Mouse (Mus musculus) liver, embryonic 13.5 days (tissue): ENCODE data around the gene Gm15517. TPM values are rescaled to one million over a fixed set of nuclear protein-coding genes. Genes with fewer than 3 reads are reported as not detected.

Experiments used
- ATAC-seq: fragments of 200-750 bp; cut with Nextera tagmentation; 2 replicates; pipeline ENCODE4 v1.8.0; 2017; ENCODE audit warnings: low read depth, mild to moderate bottlenecking, moderate number of reproducible peaks, moderate library complexity
- DNase-seq: peaks from one replicate; pipeline ENCODE4 v3.0.0; 2022
- H3K27ac ChIP-seq: fragments of 300-500 bp; sonication (generic); 2 replicates; pipeline ENCODE4 v1.5.1; 2015; ENCODE audit warnings: moderate library complexity, mild to moderate bottlenecking, inconsistent platforms
- H3K27me3 ChIP-seq: fragments of 300-500 bp; sonication (generic); 2 replicates; pipeline ENCODE4 v1.6.1; 2015; ENCODE audit warnings: mild to moderate bottlenecking, inconsistent platforms
- H3K36me3 ChIP-seq: fragments of 300-500 bp; sonication (generic); 2 replicates; pipeline ENCODE4 v1.6.1; 2015; ENCODE audit warnings: mild to moderate bottlenecking, inconsistent platforms
- H3K4me1 ChIP-seq: fragments of 300-500 bp; sonication (generic); replicated peaks from 2 replicates; pipeline ENCODE4 v1.6.1; 2015; ENCODE audit warnings: inconsistent platforms
- H3K4me2 ChIP-seq: fragments of 300-500 bp; sonication (generic); 2 replicates; pipeline ENCODE4 v1.6.1; 2015; ENCODE audit warnings: inconsistent platforms, mild to moderate bottlenecking, moderate library complexity
- H3K4me3 ChIP-seq: fragments of 300-500 bp; sonication (generic); replicated peaks from 2 replicates; pipeline ENCODE4 v1.5.1; 2015; ENCODE audit warnings: mild to moderate bottlenecking, inconsistent platforms
- H3K9ac ChIP-seq: fragments of 300-500 bp; sonication (generic); 2 replicates; pipeline ENCODE4 v1.6.1; 2015; ENCODE audit warnings: mild to moderate bottlenecking, inconsistent platforms
- H3K9me3 ChIP-seq: fragments of 300-500 bp; sonication (generic); replicated peaks from 2 replicates; pipeline ENCODE4 v1.6.1; 2016; ENCODE audit warnings: inconsistent platforms
- WGBS: fragments of 180-500 bp; shearing (Covaris S2); methylation state at CpG from one replicate; pipeline ENCODE4 v1.1.7; 2015; ENCODE audit not compliant: insufficient replicate concordance; 5-methylcytosine and 5-hydroxymethylcytosine counted together
- polyA plus RNA-seq: library from polyadenylated mRNA; unstranded; fragments of >200 nt; fragmentation: Nextera tagmentation; extraction: Ambion mirVana; gene quantifications from 2 replicates; pipeline ENCODE4 v1.2.1, GENCODE M21; 2015

Gene Gm15517
- polyA plus RNA-seq, 1 experiment from 2014 or later = not detected

- Histone ChIP-seq H3K27me3 (peaks cover 39% of the 10 kb centered on the region), H3K4me2 (no peak overlapping the region), H3K9me3 (no peaks in the 10 kb centered on the region), H3K9ac (no peak overlapping the region), H3K4me1 (no peaks in the 10 kb centered on the region), H3K36me3 (no peaks in the 10 kb centered on the region), H3K27ac (no peak overlapping the region), H3K4me3 (no peak overlapping the region)
- no peak for ATAC-seq
- WGBS = 56% methylated on average over 2 of the region's 2 CpGs
- no peak for DNase-seq
Measured at GRCm38 (mm10) chr7:44271309-44271708, 10.1 kb downstream of the Gm15517 start.

- Histone ChIP-seq H3K4me3 (no peak overlapping the region), H3K27me3 (peaks cover 32% of the 10 kb centered on the region), H3K9me3 (no peaks in the 10 kb centered on the region), H3K4me2 (no peak overlapping the region), H3K36me3 (no peaks in the 10 kb centered on the region), H3K9ac (no peak overlapping the region), H3K27ac (no peak overlapping the region), H3K4me1 (no peaks in the 10 kb centered on the region)
- WGBS = 60% methylated on average over 7 of the region's 7 CpGs
- ATAC-seq (no peak), DNase-seq (no peak)
Measured at GRCm38 (mm10) chr7:44272546-44272945, 11.3 kb downstream of the Gm15517 start.

GRCm38 (mm10) chr7:44273446-44273845, 12.2 kb downstream of the Gm15517 start:
- H3K36me3 ChIP-seq = no peaks in the 10 kb centered on the region
- H3K27ac ChIP-seq = no peak overlapping the region
- no peak overlapping the region for H3K4me3 ChIP-seq
- H3K9me3 ChIP-seq = no peaks in the 10 kb centered on the region
- WGBS = 48% methylated on average over 7 of the region's 7 CpGs
- H3K9ac ChIP-seq = no peak overlapping the region
- ATAC-seq (no peak), DNase-seq (no peak)
- H3K4me1 ChIP-seq = no peaks in the 10 kb centered on the region
- no peak overlapping the region for H3K4me2 ChIP-seq
- peaks cover 23% of the 10 kb centered on the region for H3K27me3 ChIP-seq

GRCm38 (mm10) chr7:44274096-44274495, 12.8 kb downstream of the Gm15517 start:
- DNase-seq (no peak), ATAC-seq (no peak)
- no peaks in the 10 kb centered on the region for H3K36me3 ChIP-seq
- no peaks in the 10 kb centered on the region for H3K4me1 ChIP-seq
- WGBS = 28% methylated on average over 11 of the region's 11 CpGs
- H3K27me3 ChIP-seq = peaks cover 20% of the 10 kb centered on the region
- no peak overlapping the region for H3K9ac ChIP-seq
- no peak overlapping the region for H3K4me3 ChIP-seq
- H3K9me3 ChIP-seq = no peaks in the 10 kb centered on the region
- H3K27ac ChIP-seq = no peak overlapping the region
- H3K4me2 ChIP-seq = no peak overlapping the region

- 62% methylated on average over 3 of the region's 3 CpGs for WGBS
Measured at GRCm38 (mm10) chr7:44275546-44275945, 14.3 kb downstream of the Gm15517 start.

GRCm38 (mm10) chr7:44276461-44277249, 15.4 kb downstream of the Gm15517 start:
- no peaks in the 10 kb centered on the region for H3K4me1 ChIP-seq
- no peak for DNase-seq
- no peak overlapping the region for H3K4me3 ChIP-seq
- WGBS = 61% methylated on average over 9 of the region's 10 CpGs
- H3K36me3 ChIP-seq = no peaks in the 10 kb centered on the region
- no peak overlapping the region for H3K9ac ChIP-seq
- peaks cover 20% of the 10 kb centered on the region for H3K27me3 ChIP-seq
- no peak overlapping the region for H3K4me2 ChIP-seq
- no peaks in the 10 kb centered on the region for H3K9me3 ChIP-seq
- no peak overlapping the region for H3K27ac ChIP-seq
- ATAC-seq = no peak

More at GRCm38 (mm10) chr7:44275546-44275945, 14.3 kb downstream of the Gm15517 start:
- peaks cover 20% of the 10 kb centered on the region for H3K27me3 ChIP-seq
- H3K27ac ChIP-seq = no peak overlapping the region
- no peak for ATAC-seq
- no peak overlapping the region for H3K4me2 ChIP-seq
- no peak for DNase-seq
- no peaks in the 10 kb centered on the region for H3K36me3 ChIP-seq
- H3K9me3 ChIP-seq = no peaks in the 10 kb centered on the region
- no peak overlapping the region for H3K4me3 ChIP-seq
- H3K9ac ChIP-seq = no peak overlapping the region
- H3K4me1 ChIP-seq = no peaks in the 10 kb centered on the region

GRCm38 (mm10) chr7:44277250-44277622, 16.0 kb downstream of the Gm15517 start:
- Histone ChIP-seq H3K9ac (no peak overlapping the region), H3K4me1 (no peaks in the 10 kb centered on the region), H3K27me3 (peaks cover 20% of the 10 kb centered on the region), H3K4me3 (no peak overlapping the region), H3K27ac (no peak overlapping the region), H3K36me3 (no peaks in the 10 kb centered on the region), H3K9me3 (no peaks in the 10 kb centered on the region), H3K4me2 (no peak overlapping the region)
- 42% methylated on average over 2 of the region's 2 CpGs for WGBS
- ATAC-seq (no peak), DNase-seq (no peak)

- DNase-seq (no peak), ATAC-seq (no peak)
- WGBS = 21% methylated on average over 1 of the region's 1 CpGs
- Histone ChIP-seq H3K27me3 (no peaks in the 10 kb centered on the region), H3K9me3 (no peaks in the 10 kb centered on the region), H3K36me3 (no peaks in the 10 kb centered on the region), H3K4me2 (no peak overlapping the region), H3K9ac (no peak overlapping the region), H3K4me3 (no peak overlapping the region), H3K4me1 (no peaks in the 10 kb centered on the region), H3K27ac (no peak overlapping the region)
Measured at GRCm38 (mm10) chr7:44280959-44281358, 19.7 kb downstream of the Gm15517 start.

GRCm38 (mm10) chr7:44281586-44281985, 20.3 kb downstream of the Gm15517 start:
- no peak overlapping the region for H3K9ac ChIP-seq
- H3K36me3 ChIP-seq = no peaks in the 10 kb centered on the region
- no peaks in the 10 kb centered on the region for H3K27me3 ChIP-seq
- no peaks in the 10 kb centered on the region for H3K9me3 ChIP-seq
- H3K27ac ChIP-seq = no peak overlapping the region
- ATAC-seq = no peak
- no peak overlapping the region for H3K4me2 ChIP-seq
- H3K4me1 ChIP-seq = no peaks in the 10 kb centered on the region
- whole genome bisulfite sequencing = 67% methylated on average over 7 of the region's 7 CpGs
- no peak overlapping the region for H3K4me3 ChIP-seq
- no peak for DNase-seq

- ATAC-seq = no peak
- H3K4me2 ChIP-seq = no peak overlapping the region
- H3K27me3 ChIP-seq = no peaks in the 10 kb centered on the region
- no peak for DNase-seq
- no peaks in the 10 kb centered on the region for H3K4me1 ChIP-seq
- no peaks in the 10 kb centered on the region for H3K36me3 ChIP-seq
- H3K9ac ChIP-seq = no peak overlapping the region
- no peaks in the 10 kb centered on the region for H3K9me3 ChIP-seq
- no peak overlapping the region for H3K27ac ChIP-seq
- WGBS = 47% methylated on average over 7 of the region's 7 CpGs
- H3K4me3 ChIP-seq = no peak overlapping the region
Measured at GRCm38 (mm10) chr7:44287760-44288159, 26.5 kb downstream of the Gm15517 start.

GRCm38 (mm10) chr7:44290986-44291385, 29.7 kb downstream of the Gm15517 start:
- Histone ChIP-seq H3K4me3 (no peak overlapping the region), H3K9me3 (no peaks in the 10 kb centered on the region), H3K9ac (no peak overlapping the region), H3K27ac (no peak overlapping the region), H3K27me3 (0 out of 2 replicates have a peak, but pooled peaks cover 3% of the 10 kb centered on the region), H3K4me2 (no peak overlapping the region), H3K4me1 (no peaks in the 10 kb centered on the region), H3K36me3 (no peaks in the 10 kb centered on the region)
- ATAC-seq (no peak), DNase-seq (no peak)
- 55% methylated on average over 4 of the region's 4 CpGs for WGBS

- DNase-seq (no peak), ATAC-seq (no peak)
- Histone ChIP-seq H3K4me2 (no peak overlapping the region), H3K36me3 (no peaks in the 10 kb centered on the region), H3K27me3 (0 out of 2 replicates have a peak, but pooled peaks cover 3% of the 10 kb centered on the region), H3K4me1 (no peaks in the 10 kb centered on the region), H3K27ac (no peak overlapping the region), H3K9me3 (no peaks in the 10 kb centered on the region), H3K9ac (no peak overlapping the region), H3K4me3 (no peak overlapping the region)
- WGBS = 31% methylated on average over 4 of the region's 4 CpGs
Measured at GRCm38 (mm10) chr7:44291418-44291817, 30.2 kb downstream of the Gm15517 start.
